Mouse (Mus musculus) embryonic stem cell, embryonic (primary cell): ENCODE data around the gene Taar7f.
"Not testable (repeated sequence)": the region's sequence is repeated elsewhere in the genome, so short reads cannot be mapped to it uniquely, and the experiment has no call there.

Experiments used
- CTCF ChIA-PET, 4 experiments: fragments of 300-600 bp in 2 of 4; fragments of 350-600 bp in 2 of 4; sonication (Branson Sonifier 250); formaldehyde crosslinking; loops; one replicate each; lab custom pipeline; 2022; ENCODE audit warnings: inconsistent platforms in 2 of 4; lab: Charles Lee
- POLR2A ChIA-PET, 4 experiments: fragments of 300-600 bp in 2 of 4; fragments of 350-600 bp in 2 of 4; sonication (Branson Sonifier 250); formaldehyde crosslinking; loops; one replicate each; lab custom pipeline; 2022; ENCODE audit warnings: antibody characterized with exemption in 4 of 4, inconsistent platforms in 1 of 4; lab: Charles Lee

The Taar7f gene

DNA sequence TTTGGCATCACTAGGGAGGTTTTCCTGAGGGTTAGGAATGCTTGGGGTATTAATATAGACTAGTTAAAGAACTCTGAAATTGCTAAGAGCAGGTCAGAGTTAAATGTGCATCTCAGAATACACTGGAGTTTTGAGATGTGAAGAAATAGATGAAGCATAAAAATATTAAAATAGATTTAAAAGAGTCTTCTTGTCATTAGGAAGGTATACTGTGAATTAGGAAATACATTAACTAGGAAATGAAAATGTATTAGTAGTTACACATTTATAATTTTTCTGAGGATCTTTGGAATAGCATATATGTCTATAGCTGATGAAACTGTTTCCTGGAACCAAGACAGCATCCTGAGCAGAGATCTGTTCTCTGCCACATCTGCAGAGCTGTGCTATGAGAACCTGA, at the start of gene Taar7f:
Gene Taar7f, plus strand, starts transcription at position 301 of the 400 bp plus-strand sequence.
- ChIA-PET POLR2A (no interaction called here), CTCF (no interaction called here)

DNA sequence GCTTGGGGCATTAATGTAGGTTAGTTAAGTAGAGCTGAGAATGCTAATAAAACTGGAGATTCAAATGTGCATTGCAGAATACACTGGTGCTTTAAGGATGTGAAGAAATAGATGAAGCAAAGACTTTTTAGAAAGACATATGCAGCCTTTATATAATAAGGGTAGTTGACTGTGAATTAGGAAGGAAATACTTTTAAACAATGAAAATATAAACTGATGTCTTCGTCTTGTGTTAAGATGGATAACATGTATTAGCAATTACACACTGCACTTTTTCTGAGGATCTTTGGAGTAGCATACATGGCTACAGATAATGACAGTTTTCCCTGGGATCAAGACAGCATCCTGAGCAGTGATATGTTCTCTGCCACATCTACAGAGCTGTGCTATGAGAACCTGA, 49.7 kb upstream of the Taar7f start, which contains the start of gene Taar7b:
Gene Taar7b, plus strand, starts transcription at position 301 of the 400 bp plus-strand sequence.
- CTCF ChIA-PET = no interaction called here
- POLR2A ChIA-PET = no interaction called here

DNA sequence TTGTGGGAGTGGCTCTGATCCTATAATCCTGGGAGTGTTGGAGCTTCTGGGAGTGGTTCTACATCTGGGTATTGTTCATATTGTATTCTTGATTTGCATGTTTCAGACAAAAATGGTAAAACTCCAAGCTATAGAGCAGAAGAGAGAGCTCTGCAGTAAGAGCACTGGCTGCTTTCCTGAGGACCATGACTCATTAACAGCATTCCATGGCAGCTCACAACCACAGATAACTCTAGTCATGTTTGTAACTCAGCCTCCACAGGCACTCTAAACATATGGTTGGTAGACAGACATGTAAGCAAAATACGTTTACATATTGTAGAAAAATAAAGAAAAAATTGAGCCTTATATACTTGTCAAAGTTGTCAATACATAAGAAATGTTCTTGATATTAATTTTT, 42.9 kb upstream of the Taar7f start:
- POLR2A ChIA-PET = interaction anchor here in 1 of 4 experiments (0.5 kb wide), 1 partner anchor 16 kb away, joined by 3 read pairs; no protein-coding TSS in a partner anchor
- CTCF ChIA-PET = no interaction called here

DNA sequence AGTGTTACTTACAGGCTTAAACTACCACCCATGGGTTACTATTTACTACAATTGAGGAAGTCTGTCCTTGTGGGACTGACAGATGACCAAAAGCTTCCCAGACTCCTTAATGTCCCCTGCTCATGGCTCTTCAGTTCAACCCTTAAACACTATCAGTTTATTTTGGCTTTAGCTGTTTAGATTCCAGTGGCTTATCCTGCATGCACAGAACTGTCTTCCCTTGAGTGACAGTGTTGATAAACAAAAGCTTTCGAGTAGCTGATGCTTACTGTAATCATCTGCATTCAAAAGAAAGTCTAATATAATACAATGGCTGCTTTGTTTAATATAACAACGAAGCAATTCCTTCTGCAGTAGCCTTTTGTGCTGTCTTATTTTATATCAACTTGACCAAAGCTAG, 42.3 kb upstream of the Taar7f start:
- ChIA-PET CTCF (no interaction called here), POLR2A (interaction anchor here in 1 of 4 experiments (0.5 kb wide), 1 partner anchor 326 kb away, joined by 3 read pairs; no protein-coding TSS in a partner anchor)

DNA sequence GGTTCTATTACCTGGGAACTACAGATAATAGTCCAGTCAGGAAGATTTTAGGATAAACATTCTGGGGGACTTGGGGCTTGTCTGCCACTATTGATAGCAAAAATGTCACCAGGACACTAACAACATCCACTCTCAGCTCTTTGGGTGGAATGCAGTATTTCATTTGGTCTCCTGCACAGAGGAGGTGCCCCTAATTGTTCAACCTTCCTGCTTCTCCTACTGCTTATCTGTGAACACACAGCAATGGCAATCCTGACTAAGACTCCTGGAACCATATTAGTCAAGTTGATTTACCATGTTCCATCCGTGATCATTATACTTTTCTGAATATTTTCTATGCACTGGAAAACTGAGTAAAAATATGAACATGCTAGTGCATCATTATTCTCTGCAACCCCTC, 41.2 kb upstream of the Taar7f start:
- POLR2A ChIA-PET = no interaction called here
- CTCF ChIA-PET = no interaction called here

DNA sequence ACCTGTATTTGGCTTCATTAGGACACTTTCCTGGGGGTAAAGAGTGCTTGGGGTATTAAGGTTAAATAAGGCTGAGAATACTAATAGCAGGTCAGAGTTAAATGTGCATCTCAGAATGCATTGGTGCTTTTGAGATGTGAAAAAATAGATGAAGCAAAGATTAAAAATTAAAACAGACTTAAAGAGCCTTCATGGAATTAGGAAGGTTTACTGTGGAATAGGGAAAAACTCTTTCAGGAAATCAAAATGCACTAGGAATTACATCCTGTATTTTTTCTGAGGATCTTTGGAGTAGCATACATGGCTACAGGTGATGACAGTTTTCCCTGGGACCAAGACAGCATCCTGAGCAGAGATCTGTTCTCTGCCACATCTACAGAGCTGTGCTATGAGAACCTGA, 22.4 kb upstream of the Taar7f start, which contains the start of gene Taar7d:
Gene Taar7d, plus strand, starts transcription at position 301 of the 400 bp plus-strand sequence.
- ChIA-PET CTCF (no interaction called here), POLR2A (no interaction called here)

DNA sequence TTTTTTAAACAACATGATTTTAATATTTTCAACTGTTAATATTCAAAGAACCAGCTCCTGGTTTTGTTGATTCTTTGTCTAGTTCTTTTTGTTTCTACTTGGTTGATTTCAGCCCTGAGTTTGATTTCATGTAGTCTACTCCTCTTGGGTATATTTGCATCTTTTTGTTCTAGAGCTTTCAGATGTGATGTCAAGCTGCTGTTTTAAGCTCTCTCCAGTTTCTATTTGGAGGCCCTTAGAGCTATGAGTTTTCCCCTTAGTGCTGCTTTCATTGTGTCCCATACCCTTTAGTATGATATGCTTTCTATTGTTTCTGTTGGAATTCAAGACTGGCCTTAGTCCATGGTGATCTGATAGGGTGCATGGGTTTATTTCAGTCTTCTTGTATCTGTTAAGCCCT, 18.0 kb upstream of the Taar7f start:
- POLR2A ChIA-PET = no interaction called here
- CTCF ChIA-PET = interaction anchor here in 1 of 4 experiments (1.2 kb wide), 1 partner anchor 100 kb away, joined by 3 read pairs; no protein-coding TSS in a partner anchor

DNA sequence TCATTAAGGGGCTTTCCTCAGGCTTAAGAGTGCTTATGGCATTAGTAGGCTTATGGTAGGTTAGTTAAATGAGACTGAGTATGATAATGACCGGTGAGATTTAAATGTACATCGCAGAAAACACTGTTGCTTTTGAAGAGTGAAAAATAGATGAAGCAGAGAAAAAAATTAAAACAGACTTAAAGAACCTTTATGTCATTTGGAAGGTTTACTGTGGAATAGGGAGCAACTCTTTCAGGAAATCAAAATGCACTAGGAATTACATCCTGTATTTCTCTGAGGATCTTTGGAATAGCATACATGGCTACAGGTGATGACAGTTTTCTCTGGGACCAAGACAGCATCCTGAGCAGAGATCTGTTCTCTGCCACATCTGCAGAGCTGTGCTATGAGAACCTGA, 12.0 kb upstream of the Taar7f start, which contains the start of gene Taar7e:
Gene Taar7e, plus strand, starts transcription at position 301 of the 400 bp plus-strand sequence.
- ChIA-PET CTCF (interaction anchor here in 1 of 4 experiments (1.1 kb wide), 1 partner anchor 73 kb away, joined by 3 read pairs; no protein-coding TSS in a partner anchor), POLR2A (no interaction called here)

DNA sequence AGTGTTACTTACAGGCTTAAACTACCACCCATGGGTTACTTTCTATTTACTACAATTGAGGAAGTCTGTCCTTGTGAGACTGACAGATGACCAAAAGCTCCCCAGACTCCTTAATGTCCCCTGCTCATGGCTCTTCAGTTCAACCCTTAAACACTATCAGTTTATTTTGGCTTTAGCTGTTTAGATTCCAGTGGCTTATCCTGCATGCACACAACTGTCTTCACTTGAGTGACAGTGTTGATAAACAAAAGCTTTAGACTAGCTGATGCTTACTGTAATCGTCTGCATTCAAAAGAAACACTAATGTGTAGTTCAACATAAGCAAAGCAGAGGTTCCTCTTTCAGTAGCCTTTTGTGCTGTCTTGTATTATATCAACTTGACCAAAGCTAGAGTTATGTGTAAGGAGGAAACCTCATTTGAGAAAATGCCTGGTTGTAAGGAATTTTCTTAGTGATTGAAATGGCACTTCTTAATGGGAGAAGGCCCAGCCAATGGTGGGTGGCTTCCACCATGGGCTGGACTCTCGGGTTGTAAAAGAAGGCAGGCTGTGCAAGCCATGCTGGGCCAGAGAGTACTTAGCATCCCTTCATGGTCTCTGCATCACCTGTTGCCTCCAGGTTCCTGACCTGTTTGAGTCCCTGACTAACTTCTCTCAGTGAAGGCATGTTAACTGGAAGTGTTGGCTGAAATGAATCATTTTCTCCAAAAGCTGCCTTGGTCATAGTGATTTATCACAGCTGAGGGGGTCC, 9.0 kb upstream of the Taar7f start:
- CTCF ChIA-PET = interaction anchor here in 1 of 4 experiments (0.6 kb wide), 1 partner anchor 88 kb away, joined by 4 read pairs; no protein-coding TSS in a partner anchor
- POLR2A ChIA-PET = no interaction called here

DNA sequence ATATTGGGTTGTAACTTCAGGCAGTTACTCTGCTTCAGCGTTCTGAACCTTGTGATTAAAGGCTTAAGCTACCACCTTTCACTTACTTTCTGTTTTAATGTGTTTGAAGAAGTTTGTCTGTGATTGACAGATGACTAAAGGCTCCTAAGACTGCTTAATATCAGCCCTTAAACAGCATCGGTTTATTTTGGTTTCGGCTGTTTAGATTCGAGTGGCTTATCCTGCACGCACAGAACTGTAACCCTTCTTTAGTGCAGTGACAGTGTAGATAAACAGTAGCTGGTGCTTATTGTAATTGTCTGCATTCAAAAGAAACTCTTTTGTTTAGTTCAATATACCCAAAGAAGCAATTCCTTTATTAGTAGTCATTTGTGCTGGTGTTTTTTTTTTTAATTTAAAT, 2.7 kb downstream of the Taar7f start:
- ChIA-PET CTCF (no interaction called here), POLR2A (interaction anchor here in 1 of 4 experiments (1.1 kb wide), 1 partner anchor 19 kb away, joined by 3 read pairs; no protein-coding TSS in a partner anchor)

DNA sequence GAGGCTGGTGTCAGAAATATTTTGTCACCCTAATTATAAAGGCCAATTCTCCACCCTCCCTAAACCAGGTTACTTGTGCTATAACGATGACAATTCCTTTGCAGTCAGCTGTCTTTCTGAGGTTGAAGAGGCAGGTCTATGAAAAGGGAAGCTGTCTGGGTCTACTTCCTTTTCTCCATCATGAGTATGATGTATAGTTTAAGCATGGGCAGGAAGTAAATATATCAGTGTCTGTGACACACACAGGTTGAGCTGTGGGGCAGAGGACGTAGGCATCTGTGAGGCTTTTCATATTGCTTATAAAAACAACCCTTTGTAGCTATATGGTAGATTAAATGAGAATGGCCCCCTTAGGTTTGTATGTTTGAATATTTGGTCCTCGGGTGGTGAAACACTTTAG, 9.7 kb downstream of the Taar7f start:
- CTCF ChIA-PET = no interaction called here
- POLR2A ChIA-PET = no interaction called here

DNA sequence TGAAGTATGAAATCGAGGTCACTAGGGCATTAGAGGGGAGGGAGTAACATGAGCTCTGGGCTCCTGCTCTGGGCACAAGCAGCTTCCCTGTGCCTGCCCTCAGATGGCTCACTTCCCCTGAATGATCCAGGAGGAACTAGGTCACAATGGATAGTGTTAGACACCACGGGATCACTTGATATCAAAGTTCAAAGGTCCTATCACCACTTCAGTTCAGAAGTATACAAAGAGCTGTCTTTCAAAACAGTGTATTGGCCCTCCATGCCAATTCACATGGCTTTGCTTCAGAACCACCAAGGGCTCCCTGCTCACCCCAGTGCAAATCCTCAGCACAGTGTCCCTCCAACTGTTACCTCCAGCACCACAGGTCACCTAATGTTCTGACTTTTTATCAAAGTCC, 25.4 kb downstream of the Taar7f start:
- CTCF ChIA-PET, POLR2A ChIA-PET: not testable (repeated sequence)

DNA sequence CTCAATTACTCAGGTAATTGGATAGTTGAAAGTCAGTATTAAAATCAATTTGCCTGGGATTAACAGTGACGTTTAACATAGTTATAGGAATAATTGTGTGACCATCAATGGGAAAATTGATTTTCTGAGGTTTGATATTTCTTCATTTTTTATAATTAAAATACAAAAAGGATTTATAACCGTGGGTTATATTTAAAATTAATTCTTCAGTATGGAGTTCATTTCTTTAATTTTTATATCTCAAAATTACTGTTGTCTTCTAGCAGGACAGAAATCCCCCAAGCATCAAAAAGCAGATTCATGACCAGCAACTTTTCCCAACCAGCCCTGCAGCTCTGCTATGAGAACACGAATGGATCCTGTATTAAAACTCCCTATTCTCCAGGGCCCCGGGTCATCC, 26.9 kb downstream of the Taar7f start, which contains the start of gene Taar8a:
Gene Taar8a, plus strand, starts transcription at position 301 of the 400 bp plus-strand sequence.
- CTCF ChIA-PET, POLR2A ChIA-PET: not testable (repeated sequence)

DNA sequence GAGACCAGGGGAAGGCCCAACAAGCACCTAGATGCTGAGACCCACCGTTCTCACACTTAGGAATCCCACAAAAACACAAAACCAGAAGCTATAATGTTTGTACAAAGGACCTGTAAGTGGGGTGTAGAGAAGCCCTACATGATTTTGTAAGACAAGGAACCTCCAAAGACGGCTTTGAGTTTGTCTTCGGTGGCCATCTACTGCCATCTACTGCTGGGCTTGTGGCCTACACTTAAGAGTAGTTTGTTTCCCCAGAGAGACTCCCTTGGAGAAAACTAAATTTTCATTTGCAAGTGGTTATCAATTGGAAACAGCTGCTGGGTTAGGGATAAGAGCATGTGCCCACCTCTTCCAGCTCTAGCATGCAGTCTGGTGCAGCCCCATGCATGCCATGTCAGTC, 30.9 kb downstream of the Taar7f start:
- POLR2A ChIA-PET = no interaction called here

DNA sequence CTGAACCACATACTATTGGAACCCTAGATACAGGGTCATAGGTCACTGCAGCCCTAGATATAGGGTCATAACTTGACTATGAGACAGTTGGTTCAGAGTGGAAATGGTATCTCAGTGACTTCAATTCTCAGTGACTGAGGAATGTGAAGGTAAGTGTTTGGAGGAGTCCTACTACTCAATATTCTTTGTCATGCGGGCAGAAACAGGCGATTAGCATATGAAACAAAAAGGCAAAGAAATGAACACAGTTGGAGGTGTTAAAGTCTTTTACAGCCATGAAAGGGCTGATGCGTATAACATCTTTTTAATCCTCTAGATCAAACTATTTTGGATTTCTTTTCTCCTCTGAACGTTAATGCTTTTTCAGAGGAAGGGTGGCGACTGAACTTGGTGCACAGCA, 36.6 kb downstream of the Taar7f start:
- ChIA-PET POLR2A (no interaction called here), CTCF (no interaction called here)

More for the DNA sequence above, 30.9 kb downstream of the Taar7f start:
- CTCF ChIA-PET = interaction anchor here in 2 of 4 experiments (0.6 to 1.1 kb wide), 4 partner anchors 9 to 103 kb away, joined by 3 read pairs; no protein-coding TSS in a partner anchor

DNA sequence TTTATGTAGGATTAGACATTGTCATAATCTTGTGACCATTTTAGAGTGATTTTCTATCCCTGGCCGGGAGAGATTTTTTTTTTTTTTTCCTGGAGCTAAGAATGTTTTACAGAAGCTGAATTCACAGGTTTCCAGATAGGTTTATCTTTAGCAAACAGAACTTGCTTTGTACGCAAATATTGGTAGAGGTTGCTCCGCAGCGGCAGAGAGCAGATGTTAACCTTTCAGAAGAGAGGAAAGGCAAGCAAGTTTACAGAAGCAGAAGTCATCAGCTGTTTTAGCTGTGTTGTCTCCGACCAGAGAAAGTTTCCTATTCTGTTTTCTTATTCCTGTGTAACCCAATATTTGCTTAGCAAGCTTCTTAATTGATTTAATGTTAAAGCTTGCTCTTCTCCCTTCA, 37.2 kb downstream of the Taar7f start:
- ChIA-PET CTCF (interaction anchor here in 2 of 4 experiments (0.7 to 0.9 kb wide), 2 partner anchors 45 to 146 kb away, joined by 3 read pairs; no protein-coding TSS in a partner anchor), POLR2A (interaction anchor here in 1 of 4 experiments (0.6 to 0.9 kb wide), 2 partner anchors 20 to 299 kb away, joined by 3 read pairs; no protein-coding TSS in a partner anchor)

DNA sequence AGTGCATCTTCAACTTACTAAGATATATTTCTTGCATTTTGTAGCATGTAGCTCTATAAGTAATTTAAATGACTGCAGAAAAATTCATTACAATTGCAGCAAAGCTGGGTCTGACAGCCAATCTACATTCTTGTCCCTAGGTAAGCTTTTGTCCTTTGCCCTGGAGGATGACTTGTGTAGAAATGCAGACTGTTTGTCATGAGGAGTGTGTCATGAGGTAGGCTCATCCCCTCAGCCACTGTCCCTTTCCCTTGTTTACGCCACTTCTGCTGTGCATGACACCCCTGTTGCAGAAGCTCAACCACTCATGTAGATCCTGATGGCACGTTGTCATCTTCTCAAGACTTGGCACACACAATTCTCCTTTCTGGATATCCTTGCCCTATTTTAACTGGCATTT, 37.9 kb downstream of the Taar7f start:
- ChIA-PET POLR2A (interaction anchor here in 1 of 4 experiments (0.6 to 0.9 kb wide), 2 partner anchors 125 to 299 kb away, joined by 3 to 5 read pairs; no protein-coding TSS in a partner anchor), CTCF (interaction anchor here in 1 of 4 experiments (0.9 kb wide), 1 partner anchor 44 kb away, joined by 3 read pairs; no protein-coding TSS in a partner anchor)

DNA sequence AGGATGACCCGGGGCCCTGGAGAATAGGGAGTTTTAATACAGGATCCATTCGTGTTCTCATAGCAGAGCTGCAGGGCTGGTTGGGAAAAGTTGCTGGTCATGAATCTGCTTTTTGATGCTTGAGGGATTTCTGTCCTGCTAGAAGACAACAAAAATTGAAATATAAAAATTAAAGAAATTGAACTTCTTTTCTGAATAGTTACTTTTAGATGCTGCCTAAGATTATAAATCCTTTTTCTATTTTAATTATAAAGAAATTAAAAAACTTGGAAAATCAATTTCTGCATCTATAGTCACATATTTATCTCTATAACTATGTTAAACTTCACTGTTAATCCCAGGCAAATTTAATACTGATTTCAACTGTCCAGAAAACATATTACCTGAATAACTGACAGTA, 42.9 kb downstream of the Taar7f start, which contains the start of gene Taar8b:
Gene Taar8b, minus strand, starts transcription at position 101 of the 400 bp plus-strand sequence.
- POLR2A ChIA-PET = no interaction called here
- CTCF ChIA-PET = no interaction called here

DNA sequence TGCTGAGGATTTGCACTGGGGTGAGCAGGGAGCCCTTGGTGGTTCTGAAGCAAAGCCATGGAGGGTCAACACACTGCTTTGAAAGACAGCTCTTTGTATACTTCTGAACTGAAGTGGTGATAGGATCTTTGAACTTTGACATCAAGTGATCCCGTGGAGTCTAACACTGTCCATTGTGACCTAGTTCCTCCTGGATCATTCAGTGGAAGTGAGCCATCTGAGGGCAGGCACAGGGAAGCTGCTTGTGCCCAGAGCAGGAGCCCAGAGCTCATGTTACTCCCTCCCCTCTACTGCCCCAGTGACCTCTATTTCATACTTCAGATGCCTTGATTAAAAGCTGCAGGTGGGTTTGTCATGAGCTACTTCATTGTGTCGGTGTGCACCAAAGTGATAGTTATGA, 47.7 kb downstream of the Taar7f start:
- POLR2A ChIA-PET, CTCF ChIA-PET: not testable (repeated sequence)
